Mouse (Mus musculus) bone marrow, adult 2 months (tissue): ENCODE measurements around the gene Stim1. TPM values are rescaled to one million over a fixed set of nuclear protein-coding genes. Genes with fewer than 3 reads are reported as not detected.

Experiments
- H3K27ac ChIP-seq: fragments of 200-500 bp; 2 replicates; pipeline ENCODE4 v1.5.1; 2012; ENCODE audit warnings: low read depth, mild to moderate bottlenecking, control low read depth, inconsistent platforms, low read length; ENCODE audit not compliant: control insufficient read depth, poor library complexity, insufficient read depth
- H3K4me1 ChIP-seq: fragments of 200-500 bp; 2 replicates; pipeline ENCODE4 v1.6.1; 2011; ENCODE audit warnings: low read length; ENCODE audit not compliant: control insufficient read depth, insufficient read depth
- H3K4me3 ChIP-seq: fragments of 200-500 bp; replicated peaks from 2 replicates; pipeline ENCODE3; 2011; ENCODE audit warnings: mild to moderate bottlenecking, low read depth, low read length, control low read depth; ENCODE audit not compliant: control insufficient read depth
- CTCF ChIP-seq: fragments of 200-500 bp; IDR thresholded peaks from 2 replicates; pipeline ENCODE4 v1.5.1; 2011; ENCODE audit warnings: low read length, control low read depth; ENCODE audit not compliant: control insufficient read depth, insufficient read depth
- POLR2A ChIP-seq: fragments of 200-500 bp; IDR thresholded peaks from 2 replicates; pipeline ENCODE4 v1.6.1; 2011; ENCODE audit warnings: low read depth, mild to moderate bottlenecking, control low read depth, low read length, borderline replicate concordance; ENCODE audit not compliant: control insufficient read depth
- WGBS: fragments of 180-500 bp; shearing (Covaris S2); methylation state at CpG from one replicate; pipeline ENCODE4 v1.1.7; 2018; 5-methylcytosine and 5-hydroxymethylcytosine counted together
- polyA plus RNA-seq: library from polyadenylated mRNA; stranded (reverse); fragments of >200 nt; gene quantifications from 2 replicates; pipeline ENCODE4 v1.2.4, GENCODE M21; 2011; ENCODE audit warnings: low replicate concordance; ENCODE audit not compliant: missing spikeins, insufficient read depth, insufficient read length

Stim1 gene
- polyA plus RNA-seq, 1 experiment: 24.8 TPM

GRCm38 (mm10) chr7:102434344-102434743 lies 166.7 kb downstream of the Stim1 start:
- Histone ChIP-seq H3K4me1 (no peaks in the 10 kb centered on the region), H3K27ac (no peak overlapping the region), H3K4me3 (no peak overlapping the region)
- no peak for TF ChIP-seq CTCF
- 14% methylated on average over 2 of the region's 2 CpGs for WGBS

GRCm38 (mm10) chr7:102440822-102441656 lies 173.4 kb downstream of the Stim1 start:
- no peaks in the 10 kb centered on the region; the same call in 1 of the 2 replicates for H3K4me1 ChIP-seq
- peak overlapping the region; percentile 86 for H3K4me3 ChIP-seq
- WGBS: 52% methylated on average over 15 of the region's 15 CpGs
- TF ChIP-seq CTCF (no peak), POLR2A (no peak)
- H3K27ac ChIP-seq: no peak overlapping the region

- Histone ChIP-seq H3K4me1 (no peaks in the 10 kb centered on the region; the same call in 1 of the 2 replicates), H3K27ac (peak within 1 kb of the TSS; percentile 49), H3K4me3 (peak within 1 kb of the TSS; percentile 86)
- under 1% methylated on average over 54 of the region's 56 CpGs for WGBS
- peak; percentile 89; the same call in 1 of the 2 replicates for TF ChIP-seq POLR2A
- 0 out of 2 replicates have a peak, but pooled peaks have one; percentile 1 for TF ChIP-seq CTCF
These were observed 174.2 kb downstream of the Stim1 start, which contains the start of gene Rrm1 for GRCm38 (mm10) chr7:102441657-102442391. TSS of gene Rrm1 (plus strand) at chr7:102441695.

- WGBS: 0% methylated on average over 4 of the region's 4 CpGs
- TF ChIP-seq CTCF (no peak), POLR2A (no peak)
- no peak overlapping the region for H3K27ac ChIP-seq
These were observed 174.8 kb downstream of the Stim1 start for GRCm38 (mm10) chr7:102442432-102442831.

DNA sequence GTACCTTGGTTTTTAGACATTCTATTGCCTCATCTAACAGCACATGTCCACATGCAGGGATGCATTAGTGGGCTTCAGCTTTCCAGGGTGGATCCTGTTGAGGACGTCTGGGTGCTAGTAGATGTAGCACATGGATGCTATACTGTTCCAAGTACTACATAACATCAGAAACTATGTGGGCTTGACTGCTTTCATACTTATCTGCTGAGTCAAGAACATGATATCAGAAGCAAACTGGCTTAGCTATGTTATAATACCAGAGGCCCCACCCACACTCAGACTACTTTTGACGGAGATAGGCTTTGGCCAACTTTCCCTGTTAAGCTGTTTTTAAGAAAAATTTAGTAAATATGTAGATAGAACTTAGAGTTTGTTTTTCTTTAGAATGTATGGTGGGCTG lies 176.7 kb downstream of the Stim1 start:
- peak overlapping the region; percentile 51 for H3K4me3 ChIP-seq
- no peak overlapping the region for H3K27ac ChIP-seq
- no peaks in the 10 kb centered on the region; the same call in 1 of the 2 replicates for H3K4me1 ChIP-seq
- TF ChIP-seq POLR2A (no peak), CTCF (no peak)
- 62% methylated on average over 2 of the region's 2 CpGs for WGBS

More at GRCm38 (mm10) chr7:102442432-102442831, 174.8 kb downstream of the Stim1 start:
- Histone ChIP-seq H3K4me3 (peak overlapping the region; percentile 86), H3K4me1 (no peaks in the 10 kb centered on the region; the same call in 1 of the 2 replicates)

DNA sequence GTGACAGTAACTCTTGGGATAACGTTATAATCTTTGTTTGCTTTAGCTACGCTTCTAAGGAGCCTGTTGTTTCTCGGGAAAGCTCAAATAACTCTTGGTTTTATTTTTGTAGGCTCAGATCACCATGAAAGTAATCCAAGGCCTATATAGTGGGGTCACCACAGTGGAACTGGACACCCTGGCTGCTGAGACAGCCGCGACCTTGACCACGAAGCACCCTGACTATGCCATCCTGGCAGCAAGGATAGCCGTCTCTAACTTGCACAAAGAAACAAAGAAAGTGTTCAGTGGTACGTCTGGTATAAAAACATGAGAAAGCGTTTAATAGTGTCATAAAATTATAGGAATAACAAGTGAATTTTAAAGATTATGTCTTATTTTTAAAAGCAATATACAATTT lies 178.8 kb downstream of the Stim1 start:
- Histone ChIP-seq H3K4me1 (no peaks in the 10 kb centered on the region; the same call in 1 of the 2 replicates), H3K4me3 (no peak overlapping the region), H3K27ac (no peak overlapping the region)
- WGBS: 94% methylated on average over 9 of the region's 9 CpGs
- no peak for TF ChIP-seq POLR2A

GRCm38 (mm10) chr7:102458618-102459380 lies 191.2 kb downstream of the Stim1 start:
- no peak overlapping the region for H3K4me3 ChIP-seq
- no peaks in the 10 kb centered on the region for H3K4me1 ChIP-seq
- no peak overlapping the region for H3K27ac ChIP-seq
- TF ChIP-seq CTCF: no peak
- TF ChIP-seq POLR2A: no peak
- 74% methylated on average over 5 of the region's 5 CpGs for WGBS
